Mouse (Mus musculus) forelimb bud, embryonic 11.5 days (tissue): Measurements from ENCODE around the gene Cst3.

Source experiments
- DNase-seq: peaks from one replicate; pipeline ENCODE4 v3.0.0-alpha.2; 2012; ENCODE audit warnings: low read depth, low spot score

The Cst3 gene

GRCm38 (mm10) chr2:148875335-148875811 is at the start of gene Cst3:
Gene Cst3, minus strand, starts transcription at chr2:148875692.
- DNase-seq = peak; percentile 78

GRCm38 (mm10) chr2:148902286-148902685 is 26.8 kb upstream of the Cst3 start:
- DNase-seq = peak; percentile 40

GRCm38 (mm10) chr2:148900305-148900704 is 24.8 kb upstream of the Cst3 start:
- DNase-seq = no peak

GRCm38 (mm10) chr2:148896219-148896618 is 20.7 kb upstream of the Cst3 start:
- no peak for DNase-seq

- no peak for DNase-seq
Measured at GRCm38 (mm10) chr2:148893107-148893506, 17.6 kb upstream of the Cst3 start.

- DNase-seq = no peak
Measured at GRCm38 (mm10) chr2:148890021-148890851, 14.7 kb upstream of the Cst3 start.

GRCm38 (mm10) chr2:148889331-148890010 is 14.0 kb upstream of the Cst3 start:
- no peak for DNase-seq

- no peak for DNase-seq
Measured at GRCm38 (mm10) chr2:148888872-148889271, 13.4 kb upstream of the Cst3 start.

- no peak for DNase-seq
Measured at GRCm38 (mm10) chr2:148884738-148885137, 9.2 kb upstream of the Cst3 start.

GRCm38 (mm10) chr2:148879199-148879598 is 3.7 kb upstream of the Cst3 start:
- no peak for DNase-seq

GRCm38 (mm10) chr2:148878641-148879130 is 3.2 kb upstream of the Cst3 start:
- no peak for DNase-seq

GRCm38 (mm10) chr2:148877016-148877770 is 1.7 kb upstream of the Cst3 start:
- no peak for DNase-seq

GRCm38 (mm10) chr2:148874617-148875334 is 716 bp downstream of the Cst3 start:
- no peak for DNase-seq

GRCm38 (mm10) chr2:148874224-148874616 is 1.3 kb downstream of the Cst3 start:
- no peak for DNase-seq

- DNase-seq = no peak
Measured at GRCm38 (mm10) chr2:148872860-148873259, 2.6 kb downstream of the Cst3 start.

- DNase-seq = no peak
Measured at GRCm38 (mm10) chr2:148870526-148870925, 5.0 kb downstream of the Cst3 start.

- DNase-seq = no peak
Measured at GRCm38 (mm10) chr2:148868959-148869358, 6.5 kb downstream of the Cst3 start.

GRCm38 (mm10) chr2:148864966-148865365 is 10.5 kb downstream of the Cst3 start, which contains the start of gene 9230104L09Rik:
Gene 9230104L09Rik, minus strand, starts transcription at chr2:148865038.
- DNase-seq = no peak

GRCm38 (mm10) chr2:148861693-148862092 is 13.8 kb downstream of the Cst3 start:
- DNase-seq = no peak

- DNase-seq = no peak
Measured at GRCm38 (mm10) chr2:148860993-148861392, 14.5 kb downstream of the Cst3 start.

GRCm38 (mm10) chr2:148857506-148857905 is 18.0 kb downstream of the Cst3 start:
- no peak for DNase-seq
